Mouse (Mus musculus) regulatory T cell (primary cell): Measurements from ENCODE around the gene Pspn.

Experiments used
- in situ Hi-C: fragments of 300-600 bp; cut with MboI, MseI; formaldehyde crosslinking; loops from one replicate; pipeline ENCODE4 v1.15.1; 2025; ENCODE audit warnings: high pct_unique_total_duplicates

Pspn gene

DNA sequence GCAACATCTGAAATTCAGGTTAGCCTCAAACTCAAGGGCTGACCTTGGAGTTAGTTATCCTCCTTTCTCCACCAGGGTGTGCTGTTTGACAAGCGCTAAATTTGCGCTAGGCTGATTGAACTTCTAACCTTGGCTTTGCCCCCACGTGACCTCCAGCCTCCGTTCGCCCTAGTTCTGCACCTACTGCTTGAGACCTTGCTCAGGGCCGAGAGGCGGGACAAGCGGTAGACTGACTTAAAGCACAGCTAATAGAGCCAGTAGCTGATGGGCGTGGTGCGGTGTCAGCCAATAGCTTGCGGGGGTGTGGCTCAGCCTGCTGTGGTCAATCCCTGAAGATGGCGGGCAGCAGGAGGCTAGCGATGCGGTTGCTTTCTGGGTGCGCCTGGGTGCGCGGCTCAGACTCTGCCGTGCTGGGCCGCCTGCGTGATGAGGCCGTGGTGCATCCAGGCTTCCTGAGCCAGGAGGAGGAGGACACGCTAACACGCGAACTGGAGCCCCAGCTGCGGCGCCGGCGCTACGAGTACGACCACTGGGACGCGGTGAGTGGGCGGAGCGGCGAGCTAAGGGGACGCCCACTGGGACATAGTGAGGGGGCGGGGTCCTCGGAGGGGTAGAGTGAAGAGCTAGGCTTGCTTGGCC, 2.7 kb downstream of the Pspn start, which contains the start of gene Alkbh7:
TSS of gene Alkbh7 (plus strand) at position 311 of the 639 bp plus-strand sequence.
- in situ Hi-C loops, result loop anchor here (5.0 kb wide), 1 partner anchor 250 kb away; the partner anchor contains the start of genes Gpr108 and Trip10

DNA sequence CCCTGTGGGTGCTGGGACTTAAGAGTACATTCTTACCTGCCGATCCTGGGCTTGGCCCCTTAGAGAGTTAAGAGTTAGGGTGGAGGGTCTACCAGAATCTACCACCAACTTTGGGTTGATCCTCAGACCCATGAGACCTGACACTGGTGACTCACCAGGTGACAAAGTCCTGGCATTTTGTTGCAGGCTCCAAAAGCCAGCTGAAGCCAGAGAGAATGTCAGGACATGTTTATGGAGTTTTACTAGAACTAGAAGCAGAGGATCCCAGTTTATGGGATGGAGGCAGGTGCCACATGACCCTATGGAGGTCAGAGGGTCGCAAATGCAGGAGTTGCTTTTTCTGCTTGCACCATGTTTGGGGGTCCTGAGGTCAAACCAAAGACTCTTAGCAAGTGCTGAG, 3.3 kb downstream of the Pspn start:
- in situ Hi-C loops, result loop anchor here (5.0 kb wide), 1 partner anchor 251 kb away; the partner anchor contains the start of genes Gpr108 and Trip10

DNA sequence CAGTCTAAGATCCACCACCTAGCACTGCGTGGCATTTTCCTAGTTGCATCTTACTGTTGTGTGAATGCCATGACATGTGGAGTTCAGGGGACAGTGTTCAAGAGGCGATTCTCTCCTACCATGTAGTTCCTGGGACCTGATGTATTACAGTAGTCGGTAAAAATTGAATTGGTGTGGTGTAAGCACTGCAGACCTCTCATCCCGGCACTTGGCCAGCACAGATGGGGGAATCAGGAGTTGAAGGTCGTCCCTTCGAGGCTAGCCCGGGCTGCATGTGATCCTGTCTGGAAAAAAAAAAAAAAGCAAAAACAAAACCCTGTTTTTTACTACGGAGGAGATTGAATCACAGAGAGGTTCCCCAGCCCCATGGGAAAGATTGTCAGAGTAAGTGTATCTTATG, 4.8 kb downstream of the Pspn start:
- in situ Hi-C loops, result loop anchor here (5.0 kb wide), 1 partner anchor 252 kb away; the partner anchor contains the start of genes Gpr108 and Trip10

DNA sequence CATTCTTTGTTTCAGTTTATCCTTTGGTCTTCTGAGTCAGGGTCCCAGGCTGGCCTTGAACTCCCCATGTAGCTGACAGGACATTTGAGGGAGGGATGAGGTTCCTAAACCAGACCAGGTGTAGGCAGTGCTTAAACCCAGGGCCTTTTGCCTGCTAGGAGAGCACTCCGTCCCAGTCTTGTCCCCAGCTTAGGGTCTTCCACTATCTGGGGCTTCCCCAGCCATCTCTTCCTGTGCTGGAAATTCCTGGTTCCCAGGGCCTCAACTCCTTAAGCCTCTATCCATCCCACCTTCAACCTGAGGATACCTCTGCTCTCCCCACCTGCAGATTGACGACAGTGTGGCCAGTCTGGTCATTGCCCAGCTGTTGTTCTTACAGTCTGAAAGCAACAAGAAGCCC, 8.9 kb downstream of the Pspn start:
- in situ Hi-C loops, result no loop called here

DNA sequence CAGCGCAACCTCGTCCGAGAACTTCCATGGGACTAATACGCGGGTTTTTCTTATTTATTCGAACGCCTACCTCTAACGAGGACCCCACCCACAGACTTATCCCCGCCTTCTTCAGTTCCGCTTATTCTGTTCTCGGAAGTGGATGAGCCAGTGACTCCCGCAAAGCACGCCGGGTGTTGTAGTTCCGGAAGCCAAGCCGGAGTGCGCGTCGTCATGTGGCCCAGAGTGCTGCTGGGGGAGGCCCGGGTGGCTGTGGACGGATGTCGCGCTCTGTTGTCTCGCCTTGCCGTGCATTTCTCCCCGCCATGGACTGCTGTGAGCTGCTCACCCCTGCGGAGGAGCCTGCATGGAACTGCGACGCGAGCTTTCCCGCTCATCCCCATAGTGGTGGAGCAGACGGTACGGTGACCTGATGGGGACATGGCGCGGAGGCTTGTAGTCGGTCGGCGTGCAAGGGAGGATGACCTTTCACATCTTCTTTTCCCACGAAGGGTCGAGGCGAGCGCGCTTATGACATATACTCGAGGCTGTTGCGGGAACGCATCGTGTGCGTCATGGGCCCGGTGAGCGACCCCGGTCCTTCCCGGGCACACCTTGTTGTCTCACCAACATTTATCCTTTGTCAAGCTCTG, 9.6 kb downstream of the Pspn start, which contains the start of gene Clpp:
TSS of gene Clpp (plus strand) at position 191 of the 632 bp plus-strand sequence.
- in situ Hi-C loops, result no loop called here

GRCm38 (mm10) chr17:56989467-56990114, 10.2 kb downstream of the Pspn start:
- in situ Hi-C loops, result no loop called here

- in situ Hi-C loops, result no loop called here
These were observed 10.8 kb downstream of the Pspn start for GRCm38 (mm10) chr17:56988921-56989430.

GRCm38 (mm10) chr17:56988441-56988840, 11.4 kb downstream of the Pspn start:
- in situ Hi-C loops, result no loop called here

GRCm38 (mm10) chr17:56986105-56986805, 13.6 kb downstream of the Pspn start:
- in situ Hi-C loops, result no loop called here

- in situ Hi-C loops, result no loop called here
These were observed 14.2 kb downstream of the Pspn start for GRCm38 (mm10) chr17:56985656-56986055.

- in situ Hi-C loops, result no loop called here
These were observed 14.9 kb downstream of the Pspn start for GRCm38 (mm10) chr17:56984886-56985285.

- in situ Hi-C loops, result no loop called here
These were observed 17.8 kb downstream of the Pspn start, which contains the start of gene Acer1 for GRCm38 (mm10) chr17:56982013-56982412. Gene Acer1 (minus strand): TSS chr17:56982126.

DNA sequence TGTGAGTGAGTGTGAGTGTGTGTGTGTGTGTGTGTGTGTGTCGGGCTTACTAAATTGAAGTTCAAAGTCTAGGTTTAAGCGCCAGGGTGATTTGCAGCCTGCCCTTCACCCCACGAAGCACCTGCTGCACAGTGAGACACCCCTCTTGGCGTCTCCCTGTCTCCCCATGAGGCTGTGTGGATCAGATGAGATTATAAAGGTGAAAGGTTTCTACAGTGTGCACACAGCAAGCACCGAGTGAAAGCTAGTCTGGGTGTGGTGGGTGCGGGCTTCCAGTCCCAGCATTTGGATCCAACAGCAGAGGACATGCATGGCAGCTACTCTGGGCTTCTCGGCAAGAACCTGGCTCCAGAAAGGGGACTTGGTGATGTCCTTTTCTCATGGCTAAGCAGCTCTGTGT, 18.8 kb downstream of the Pspn start:
- in situ Hi-C loops, result no loop called here

DNA sequence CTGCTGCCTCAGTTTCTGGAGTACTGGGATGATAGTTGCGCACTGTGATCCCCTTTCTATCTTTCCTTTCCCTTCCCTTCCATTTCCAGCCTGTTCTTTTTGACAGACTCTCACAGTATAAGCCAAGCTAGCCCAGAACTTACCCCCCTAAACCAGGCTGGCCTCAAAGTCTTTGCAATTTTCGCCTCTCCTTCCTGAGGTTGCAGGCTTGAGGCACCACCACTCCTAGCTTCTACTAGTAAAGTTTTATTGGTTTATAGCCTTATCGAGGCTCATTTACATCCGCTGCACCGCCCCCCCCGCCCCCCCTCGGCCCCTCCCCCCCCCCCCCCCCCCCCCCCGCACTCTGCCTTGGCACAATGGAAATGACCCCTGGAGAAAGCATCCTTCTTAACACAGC, 20.3 kb downstream of the Pspn start:
- in situ Hi-C loops, result no loop called here

- in situ Hi-C loops, result no loop called here
These were observed 23.1 kb downstream of the Pspn start for GRCm38 (mm10) chr17:56976531-56977390.

DNA sequence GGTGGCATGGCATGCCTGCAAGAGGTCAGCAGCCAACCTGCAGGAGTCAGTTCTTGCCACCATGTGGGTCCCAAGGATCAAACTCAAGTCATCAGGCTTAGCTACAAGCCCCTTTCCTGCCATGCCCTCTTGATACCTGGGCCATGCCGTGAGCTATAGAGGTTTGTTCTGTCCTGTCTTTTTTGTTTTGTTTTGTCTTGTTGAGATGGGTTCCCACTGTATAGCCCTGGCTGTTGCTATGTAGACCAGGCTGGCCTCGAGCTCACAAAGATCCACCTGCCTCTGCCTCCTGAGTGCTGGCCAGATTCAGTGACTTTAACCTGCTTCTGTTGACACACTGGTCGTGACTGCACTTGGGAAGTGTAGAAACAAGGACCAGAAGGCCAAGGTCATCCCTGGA, 24.4 kb downstream of the Pspn start:
- in situ Hi-C loops, result no loop called here

GRCm38 (mm10) chr17:56974708-56975240, 25.0 kb downstream of the Pspn start:
- in situ Hi-C loops, result no loop called here

DNA sequence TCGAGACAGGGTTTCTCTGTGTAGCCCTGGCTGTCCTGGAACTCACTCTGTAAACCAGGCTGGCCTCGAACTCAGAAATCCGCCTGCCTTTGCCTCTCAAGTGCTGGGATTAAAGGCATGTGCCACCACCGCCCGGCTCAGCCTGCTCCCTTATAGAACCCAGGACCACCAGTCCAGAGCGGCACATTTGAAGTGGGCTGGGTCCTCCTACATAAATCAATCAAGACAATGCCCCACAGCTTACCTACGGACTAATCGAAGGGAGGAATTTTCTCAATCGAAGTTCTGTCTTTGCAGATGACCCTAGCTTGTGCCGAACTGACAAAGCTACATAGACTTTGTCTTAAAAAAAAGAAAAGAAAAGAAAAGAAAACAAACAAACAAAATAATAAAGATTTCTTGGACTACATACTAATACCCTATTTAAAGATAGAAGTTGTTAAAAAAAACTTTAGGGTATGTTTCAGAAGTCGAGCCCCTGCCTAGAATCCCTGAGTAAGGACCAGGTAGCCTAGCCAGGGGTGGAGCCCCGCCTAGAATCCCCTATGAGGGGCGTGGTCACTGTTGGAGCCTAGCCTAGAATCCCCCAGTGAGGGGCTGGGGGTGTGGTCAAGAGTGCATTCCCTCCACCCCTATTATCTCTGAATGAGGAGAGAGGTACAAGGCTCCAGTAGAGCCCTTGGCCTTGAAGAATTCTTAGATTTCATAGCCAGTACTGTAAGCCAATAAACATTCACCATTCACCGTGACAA, 25.7 kb downstream of the Pspn start:
- in situ Hi-C loops, result no loop called here

DNA sequence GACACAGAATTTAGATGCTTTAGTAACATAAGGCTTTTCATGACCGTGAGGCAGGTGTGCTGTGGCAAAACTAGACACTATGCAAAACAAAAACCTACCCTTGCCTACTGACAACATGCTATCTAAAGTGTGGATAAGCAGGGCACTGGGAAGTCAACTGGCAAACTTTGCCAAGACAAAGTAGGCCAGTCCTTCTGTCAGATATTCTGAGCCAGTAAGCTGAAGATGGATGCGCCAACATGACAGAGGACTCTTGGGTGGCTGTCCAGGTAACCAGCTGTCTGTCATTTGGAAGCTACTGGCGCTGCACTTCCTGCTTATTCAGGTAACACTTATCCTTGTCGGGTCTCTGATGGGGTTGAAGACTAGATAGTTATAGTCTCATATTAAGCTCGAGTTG, 29.7 kb downstream of the Pspn start:
- in situ Hi-C loops, result no loop called here

DNA sequence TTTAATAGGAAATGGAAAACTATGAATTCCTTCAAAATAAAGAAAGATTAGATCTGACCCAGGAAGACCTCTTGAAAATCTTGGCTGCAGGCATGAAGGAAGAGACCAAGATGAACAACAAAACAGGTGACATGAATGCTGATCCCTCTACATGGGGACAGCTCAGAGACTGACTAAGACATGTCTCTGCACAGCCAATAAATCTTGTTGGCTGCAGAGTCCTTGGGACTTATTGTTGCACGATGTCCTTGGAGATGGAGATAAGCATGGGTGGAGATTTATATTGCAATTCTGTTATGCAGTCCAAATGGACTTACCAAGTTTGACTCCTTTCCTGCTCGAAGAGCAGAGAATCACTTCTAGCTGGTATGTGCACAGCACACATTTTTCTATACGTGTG, 30.5 kb downstream of the Pspn start:
- in situ Hi-C loops, result no loop called here
